Mouse (Mus musculus): ENCODE data around the gene Ermard.

Ermard gene

DNA sequence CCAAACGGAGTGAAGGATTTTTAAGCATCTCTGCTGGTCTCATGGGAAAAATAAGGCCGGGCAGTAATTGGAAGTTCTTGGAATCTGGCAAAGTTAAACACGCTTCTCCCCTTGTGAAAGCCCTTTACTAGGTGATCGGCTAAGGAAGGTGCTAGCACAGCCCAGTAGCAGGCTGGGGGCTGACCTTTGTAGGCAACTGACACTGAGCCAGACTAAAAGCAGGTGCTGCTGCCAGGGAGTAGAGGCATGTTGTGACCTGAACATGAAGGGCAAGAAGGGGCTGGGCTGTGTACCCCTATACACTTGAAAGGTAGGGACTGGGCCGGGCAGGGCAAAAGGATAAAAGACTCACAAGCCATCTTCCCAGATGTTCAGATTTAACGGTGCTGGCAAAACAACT lies 19.3 kb downstream of the Ermard start:
- DNase-seq (ENCODE audit: extremely low read depth, low read depth): no peak

- DNase-seq (ENCODE audit: extremely low read depth, low read depth): peak; percentile 39
These were observed 24.5 kb downstream of the Ermard start for GRCm38 (mm10) chr17:15065391-15066024.

- DNase-seq (ENCODE audit: extremely low read depth, low read depth): no peak
These were observed 25.1 kb downstream of the Ermard start for GRCm38 (mm10) chr17:15066066-15066465.

- DNase-seq (ENCODE audit: extremely low read depth, low read depth): no peak
These were observed 25.9 kb downstream of the Ermard start for GRCm38 (mm10) chr17:15066911-15067310.

DNA sequence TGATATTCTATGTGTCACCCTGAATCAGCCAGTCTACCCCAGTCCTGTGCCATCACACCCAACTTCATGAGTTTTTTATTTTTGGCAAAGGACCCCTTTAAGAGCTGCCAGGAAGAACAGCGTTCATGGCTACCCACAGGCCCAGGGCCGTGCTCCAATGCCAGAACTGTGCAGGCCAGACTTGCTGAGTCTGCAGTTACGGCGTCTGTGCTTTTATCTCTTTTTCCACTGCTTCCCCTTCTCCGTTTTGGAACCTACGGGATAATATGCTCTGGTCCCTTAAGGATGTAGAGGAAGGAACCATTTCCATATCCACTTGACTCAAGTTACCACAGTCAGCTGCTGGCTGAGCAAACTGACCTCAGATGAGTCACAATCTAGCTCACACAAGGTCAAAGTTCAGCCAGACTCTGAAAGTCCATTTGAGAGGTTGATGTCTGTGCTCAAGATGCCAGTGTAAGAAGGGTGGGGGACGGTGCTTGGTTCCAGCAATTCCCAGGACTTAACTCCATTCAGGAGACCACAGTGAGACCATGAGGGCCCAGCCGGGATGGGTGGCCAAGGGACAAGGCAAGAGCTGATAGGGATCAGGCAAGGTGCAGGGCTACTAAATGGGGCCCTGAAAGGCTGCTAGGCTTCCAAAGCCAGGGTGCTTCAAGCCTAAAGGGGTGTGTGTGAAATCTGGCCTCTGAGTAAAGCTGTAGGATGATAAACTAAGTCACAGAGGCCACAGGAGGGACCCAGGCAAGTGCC lies 27.2 kb downstream of the Ermard start:
- no peak for DNase-seq (ENCODE audit: extremely low read depth, low read depth)

- DNase-seq (ENCODE audit: extremely low read depth, low read depth): no peak
These were observed 28.1 kb downstream of the Ermard start for GRCm38 (mm10) chr17:15069124-15069523.

DNA sequence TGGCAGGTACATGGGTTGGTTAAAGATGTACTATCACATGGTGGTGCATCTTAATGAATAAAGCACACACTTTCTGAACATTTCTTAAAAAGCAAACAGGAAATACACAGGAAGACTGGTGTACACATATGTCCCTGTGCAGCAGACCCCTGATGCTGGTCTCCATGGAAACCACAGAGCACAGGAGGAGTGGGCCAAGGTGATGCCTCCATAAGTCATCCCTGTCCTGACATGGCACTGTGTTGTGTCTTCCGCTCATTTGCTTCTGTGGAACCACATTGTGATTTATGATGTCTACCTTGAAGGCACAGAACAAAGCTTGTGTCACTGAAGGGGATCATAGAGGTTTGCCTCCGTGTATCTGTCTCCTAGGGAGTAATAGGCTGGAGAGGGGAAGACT lies 31.2 kb downstream of the Ermard start:
- no peak for DNase-seq (ENCODE audit: extremely low read depth, low read depth)

DNA sequence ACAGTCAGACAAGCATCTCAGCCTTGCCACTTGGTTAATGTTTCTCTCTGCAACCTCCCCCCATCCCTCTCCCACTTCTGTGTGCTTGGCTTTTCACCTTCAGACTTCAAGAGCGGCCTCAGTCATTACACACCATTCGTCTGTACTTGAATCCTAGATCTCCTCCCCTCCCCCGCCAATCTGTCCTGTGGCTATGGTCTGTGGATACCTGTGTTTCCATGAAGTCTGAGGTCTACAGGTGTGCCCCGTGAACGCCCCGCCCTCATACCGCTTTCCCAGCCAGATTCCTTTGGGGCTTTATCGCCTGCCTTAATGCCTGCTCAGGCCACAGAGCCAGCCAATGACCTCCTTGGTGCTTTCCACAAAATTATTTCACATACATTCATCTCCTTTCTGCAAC lies 34.0 kb downstream of the Ermard start:
- DNase-seq (ENCODE audit: extremely low read depth, low read depth): no peak

DNA sequence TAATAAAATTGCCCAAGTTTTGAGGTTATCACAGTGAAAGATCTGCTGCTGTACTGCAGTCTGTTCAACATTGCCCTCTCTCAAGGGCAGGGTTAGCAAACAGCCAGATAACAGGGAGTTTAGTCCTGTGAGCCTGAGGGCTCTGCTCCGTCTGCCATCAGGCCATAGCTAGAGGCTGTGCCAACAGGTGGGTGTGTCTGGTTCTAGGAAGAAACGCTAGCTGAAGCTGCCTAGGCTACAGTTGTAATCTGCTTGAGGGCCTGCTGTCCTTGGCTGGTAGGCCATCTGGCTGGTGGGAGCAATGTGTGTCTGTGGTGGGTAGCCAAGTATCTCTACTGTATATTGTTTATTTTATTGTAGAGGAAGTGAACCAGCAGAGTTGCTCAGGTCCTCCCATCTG lies 36.5 kb downstream of the Ermard start:
- no peak for DNase-seq (ENCODE audit: extremely low read depth, low read depth)

- peak; percentile 92 for DNase-seq (ENCODE audit: extremely low read depth, low read depth)
These were observed 43.3 kb downstream of the Ermard start for GRCm38 (mm10) chr17:15084226-15084848.

- peak; percentile 16 for DNase-seq (ENCODE audit: extremely low read depth, low read depth)
These were observed 44.0 kb downstream of the Ermard start for GRCm38 (mm10) chr17:15085006-15085405.

DNA sequence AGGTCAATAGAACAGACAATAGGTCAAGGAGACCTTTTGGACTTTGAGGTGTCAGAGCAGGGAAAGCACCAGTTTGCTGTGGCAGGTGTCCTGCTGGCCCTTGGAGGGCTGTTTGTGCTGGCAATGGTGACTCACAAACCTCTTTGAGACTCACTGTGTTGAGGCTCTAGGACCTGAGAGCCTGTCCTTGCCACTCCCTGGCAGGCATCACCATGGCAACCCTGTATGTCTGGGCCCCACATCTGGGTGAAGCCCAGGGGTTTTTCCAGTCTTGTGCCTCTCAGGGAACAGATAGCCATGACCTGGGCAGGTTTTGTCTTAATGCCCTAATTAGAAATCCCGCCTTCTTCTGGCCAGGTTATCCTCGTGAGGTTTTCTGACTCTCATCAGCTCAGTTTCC lies 47.2 kb downstream of the Ermard start:
- no peak for DNase-seq (ENCODE audit: extremely low read depth, low read depth)

DNA sequence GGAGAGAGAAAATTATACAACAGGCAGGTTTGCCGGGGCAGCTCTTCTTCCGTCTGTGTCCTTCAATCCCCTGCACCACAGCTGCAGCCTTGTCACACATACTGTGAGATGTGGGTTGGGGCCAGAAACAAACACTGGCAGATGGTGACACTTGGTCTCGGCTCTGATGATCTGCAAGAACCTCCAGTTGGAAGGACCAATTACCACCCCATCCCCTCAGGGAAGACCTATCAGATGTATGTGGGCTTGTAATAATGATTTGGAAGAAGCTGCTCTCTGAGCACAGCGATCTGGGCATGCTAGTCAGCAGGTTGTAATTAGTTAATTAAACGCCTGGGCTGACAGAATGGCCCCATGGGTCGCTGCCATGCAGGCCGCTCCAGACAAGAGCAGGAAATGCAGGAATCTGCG lies 47.6 kb downstream of the Ermard start:
- no peak for DNase-seq (ENCODE audit: extremely low read depth, low read depth)

DNA sequence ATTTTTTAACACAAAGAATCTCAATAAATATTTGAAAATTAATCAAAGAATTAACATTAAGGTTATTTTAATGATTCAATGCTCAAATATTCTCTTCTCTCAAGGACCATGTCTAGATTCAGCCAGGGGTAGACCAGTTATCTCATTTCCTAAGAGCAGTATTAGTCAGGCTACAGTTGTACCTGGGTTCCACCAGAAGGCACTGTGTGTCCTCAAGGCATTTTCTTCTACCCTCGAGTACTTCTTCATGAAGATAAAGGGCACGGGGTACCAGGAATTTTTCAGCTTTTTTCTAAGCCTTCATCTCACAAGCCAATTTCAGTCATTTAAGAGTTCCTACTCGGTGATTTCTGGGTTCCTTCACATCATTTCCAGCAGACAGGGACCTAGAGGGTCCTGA lies 50.7 kb downstream of the Ermard start:
- DNase-seq (ENCODE audit: extremely low read depth, low read depth): no peak

GRCm38 (mm10) chr17:15093523-15093922 lies 52.5 kb downstream of the Ermard start:
- no peak for DNase-seq (ENCODE audit: extremely low read depth, low read depth)

- no peak for DNase-seq (ENCODE audit: extremely low read depth, low read depth)
These were observed 55.8 kb downstream of the Ermard start for GRCm38 (mm10) chr17:15096853-15097252.

DNA sequence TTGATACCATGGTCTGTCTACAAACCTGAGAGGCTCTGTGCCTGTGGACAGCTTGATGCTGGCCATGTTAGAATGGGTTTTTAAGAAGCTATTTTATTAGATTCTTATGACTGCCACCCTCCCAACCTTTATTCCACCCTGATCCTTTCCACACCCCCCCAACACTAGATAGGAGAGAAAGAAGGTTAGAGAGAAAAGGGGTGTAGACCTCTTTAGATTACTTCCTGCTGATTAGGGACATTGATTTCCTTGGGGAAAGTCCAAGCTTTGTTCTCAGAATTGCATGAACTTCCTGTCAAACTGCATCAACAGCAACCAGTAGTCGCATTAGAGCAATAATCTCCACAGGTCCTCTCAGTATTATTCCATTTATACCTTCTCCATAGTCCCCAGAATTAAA lies 57.7 kb downstream of the Ermard start:
- no peak for DNase-seq (ENCODE audit: extremely low read depth, low read depth)

DNA sequence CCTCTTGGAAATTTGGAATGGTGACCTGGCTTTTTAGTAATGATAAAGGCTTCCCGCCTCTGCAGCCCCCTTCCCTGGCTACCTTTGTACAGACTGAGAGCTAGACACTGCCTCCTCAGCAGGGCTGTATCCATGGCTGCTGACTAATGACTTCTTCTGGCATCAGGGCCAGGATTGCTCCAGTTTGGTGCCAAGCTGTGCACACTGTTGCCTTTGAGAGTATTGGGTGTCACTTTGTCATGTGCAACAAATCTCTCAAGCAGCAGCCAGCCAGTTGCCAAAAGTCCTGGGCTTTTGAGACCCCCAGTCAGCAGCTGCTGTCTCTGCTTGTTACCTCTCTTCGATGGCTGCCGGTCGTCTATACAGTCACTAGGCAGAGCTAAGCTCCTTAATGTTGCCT lies 60.3 kb downstream of the Ermard start:
- DNase-seq (ENCODE audit: extremely low read depth, low read depth): no peak

GRCm38 (mm10) chr17:15107143-15107649 lies 66.2 kb downstream of the Ermard start:
- no peak for DNase-seq (ENCODE audit: extremely low read depth, low read depth)

DNA sequence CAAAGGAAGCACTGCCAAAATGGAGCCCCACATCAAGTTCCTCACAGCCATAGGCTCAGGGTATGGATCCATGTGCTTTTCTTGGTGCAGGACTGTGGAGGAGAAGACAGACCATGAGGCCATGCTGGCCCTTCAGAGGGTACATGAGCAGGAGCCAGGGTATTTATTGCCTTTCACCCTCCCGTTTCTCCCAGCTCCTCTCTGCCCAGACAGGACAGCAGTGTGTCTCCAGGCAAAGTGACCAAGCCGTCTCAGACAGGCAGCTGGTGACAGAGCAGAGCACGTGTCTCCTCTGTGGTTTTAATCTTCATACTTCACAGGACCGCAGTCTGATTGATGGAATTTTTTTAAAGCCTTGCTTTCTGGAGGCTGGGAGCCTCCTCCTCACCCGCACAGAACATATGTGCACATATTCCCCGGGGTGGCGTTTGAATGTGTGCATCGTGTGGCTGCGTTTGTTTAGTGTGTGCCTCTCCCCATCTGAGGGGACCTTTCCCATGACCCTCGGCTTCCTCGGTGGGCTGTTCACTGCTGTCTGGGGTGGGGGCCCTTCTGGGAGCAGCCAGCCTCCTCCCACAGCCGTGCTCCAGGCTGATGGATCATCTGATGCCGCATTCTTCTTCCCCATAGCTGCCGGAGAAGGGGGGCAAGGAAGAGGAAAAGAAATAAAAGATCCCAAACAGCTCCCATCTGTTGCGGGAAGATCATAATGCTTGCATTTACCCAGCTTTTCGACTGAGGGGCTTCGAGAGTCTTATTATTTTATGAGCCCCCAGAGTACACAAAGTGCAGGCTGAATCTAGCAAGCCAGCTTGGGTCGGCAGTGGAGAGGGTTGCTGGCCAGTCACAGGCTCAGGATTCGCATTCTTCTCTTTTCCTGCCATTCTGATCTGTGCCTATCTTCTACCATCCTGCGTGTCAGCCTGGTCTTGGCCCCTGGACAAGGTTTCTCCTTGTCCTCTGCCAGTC lies 67.7 kb downstream of the Ermard start:
- no peak for DNase-seq (ENCODE audit: extremely low read depth, low read depth)

DNA sequence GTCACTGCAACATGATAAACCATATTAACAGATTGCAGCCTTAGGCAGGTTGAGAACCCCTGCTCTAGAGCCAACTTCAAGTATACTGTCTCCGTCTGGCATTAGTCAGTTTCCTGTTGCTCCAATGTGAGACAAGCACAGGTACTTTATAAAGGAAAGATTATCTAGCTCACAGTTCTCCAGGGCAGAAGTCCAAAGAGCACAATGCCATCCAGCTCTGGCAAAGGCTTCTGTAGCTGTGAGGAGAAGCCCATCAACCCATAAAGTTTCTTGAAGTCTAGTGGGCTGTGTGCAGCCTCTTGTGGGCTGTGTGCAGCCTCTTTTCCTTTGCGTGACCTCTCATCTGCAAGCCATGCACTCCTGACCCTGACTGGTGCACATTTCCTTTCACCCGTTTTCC lies 74.5 kb downstream of the Ermard start:
- DNase-seq (ENCODE audit: extremely low read depth, low read depth): no peak

All from MEL-GATA-1-ER (cell line).